Mouse (Mus musculus): ENCODE measurements at regions not wholly inside any gene's neighbourhood (a gene's known extent, or its start where the extent isn't known, plus 50 kb on each side); places are given as distances from the start of the nearest gene placed in this dataset.

DNA sequence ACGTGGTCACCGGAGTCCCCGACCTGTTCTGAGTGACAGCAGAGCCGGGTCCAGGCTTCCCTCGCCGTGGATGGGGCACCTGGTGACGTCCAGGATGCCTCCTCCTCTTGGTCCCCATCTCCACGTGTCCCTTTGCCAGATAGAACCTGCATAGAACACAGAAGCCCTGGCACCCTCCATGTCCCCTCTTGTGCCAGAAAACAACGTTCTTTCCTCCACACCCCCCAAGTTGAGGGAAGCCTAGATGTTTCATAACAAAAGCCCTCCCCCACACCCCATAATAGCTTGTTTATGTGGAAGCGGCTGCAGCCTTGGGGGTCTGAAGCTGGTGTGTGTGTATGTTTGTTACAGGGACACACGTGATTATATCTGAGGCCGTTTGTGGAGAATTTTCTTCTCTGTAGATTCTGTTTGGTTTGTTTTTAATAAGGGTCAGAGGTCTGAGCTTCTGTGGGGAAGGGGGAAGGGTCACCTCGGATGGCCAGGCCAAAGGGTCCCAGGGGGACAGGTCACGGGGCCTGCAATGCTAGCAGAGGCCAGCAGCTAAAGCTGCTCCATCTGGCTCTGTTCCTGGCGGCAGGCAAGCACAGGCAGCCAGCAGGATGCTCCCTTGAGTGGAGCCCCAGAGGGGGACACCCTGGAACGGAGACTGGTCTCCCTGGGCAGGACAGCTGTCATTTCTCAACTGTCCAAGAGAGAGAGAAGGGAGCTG lies 64.2 kb downstream of the Cstad start:
- Histone ChIP-seq H3K9me3 (replicated peaks; ENCODE audit: low read length) (no peaks in the 10 kb centered on the region), H3K4me3 (replicated peaks; ENCODE audit: low read depth, low read length) (no peak overlapping the region), H3K4me2 (ENCODE audit: low read length) (peak overlapping the region; percentile 58), H3K4me1 (replicated peaks; ENCODE audit: insufficient read depth, low read length) (peaks cover 58% of the 10 kb centered on the region), H3K27ac (peak overlapping the region; percentile 98), H3K9ac (ENCODE audit: low read depth, low read length) (peak overlapping the region; percentile 73), H3K36me3 (ENCODE audit: insufficient read depth, low read length) (no peaks in the 10 kb centered on the region), H3K27me3 (ENCODE audit: insufficient read depth, low read length) (no peaks in the 10 kb centered on the region)
- ATAC-seq (replicated peaks; ENCODE audit: low FRiP score, low read depth) (peak; percentile 50), DNase-seq (ENCODE audit: low spot score) (peak; percentile 93)
- peak; percentile 38; the same call in 1 of the 2 replicates for TF ChIP-seq CTCF (IDR thresholded peaks at IDR 0.05; ENCODE audit: low read depth)
- WGBS: 2% methylated on average over 16 of the region's 16 CpGs

Small RNA genes in the stretch of these regions (microRNA-seq; reads per million reads assigned to microRNA genes)
- gene Mir3089: 1.8 reads per million

Measured in kidney, postnatal 0 days (tissue).